Mouse (Mus musculus) cerebral cortex, adult 2 months (tissue): Measurements from ENCODE around the gene Cd160.

Experiments used
- WGBS: fragments of 180-500 bp; shearing (Covaris S2); methylation state at CpG from one replicate; pipeline ENCODE4 v1.1.7; 2018; 5-methylcytosine and 5-hydroxymethylcytosine counted together

Gene Cd160

DNA sequence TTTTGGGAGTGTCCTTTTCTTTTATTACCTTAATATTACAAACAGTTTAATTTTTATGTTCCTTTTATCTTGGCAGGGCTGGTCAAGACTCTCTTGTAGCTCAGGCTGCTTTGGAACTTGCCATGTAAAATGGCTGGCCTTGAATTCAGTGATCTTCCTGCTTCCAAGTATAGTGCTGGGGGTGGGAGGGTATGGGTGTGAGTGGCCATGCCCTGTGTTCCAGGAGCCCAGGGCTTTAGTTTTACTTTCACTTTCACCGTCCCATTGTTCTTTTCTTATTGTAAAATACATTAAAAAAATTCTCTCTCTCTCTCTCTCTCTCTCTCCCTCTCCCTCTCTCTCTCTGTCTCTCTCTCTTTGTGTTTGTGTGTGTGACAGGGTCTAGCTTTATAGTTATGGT is 64.6 kb downstream of the Cd160 start:
- WGBS, result 79% methylated on average over 1 of the region's 1 CpGs

DNA sequence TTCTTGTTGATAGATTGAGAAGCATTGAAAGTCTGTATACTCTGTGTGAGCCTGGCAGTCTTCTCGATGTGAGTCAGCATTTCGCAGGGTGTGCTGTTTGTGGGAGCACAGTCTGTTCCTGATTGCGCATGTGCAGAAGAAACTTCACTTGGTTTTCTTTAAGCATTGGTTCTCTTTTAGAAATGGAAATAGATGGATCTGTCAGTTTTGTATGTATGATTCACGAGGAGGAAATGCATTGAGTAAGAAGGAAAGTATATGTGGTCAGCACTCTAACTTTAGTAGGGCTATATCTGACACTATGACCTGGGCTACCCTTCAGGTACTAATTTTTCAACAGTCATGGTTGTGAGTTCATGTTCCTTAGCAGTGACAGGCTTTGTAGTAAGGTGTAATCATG is 69.5 kb downstream of the Cd160 start:
- WGBS, result 45% methylated on average over 4 of the region's 4 CpGs

DNA sequence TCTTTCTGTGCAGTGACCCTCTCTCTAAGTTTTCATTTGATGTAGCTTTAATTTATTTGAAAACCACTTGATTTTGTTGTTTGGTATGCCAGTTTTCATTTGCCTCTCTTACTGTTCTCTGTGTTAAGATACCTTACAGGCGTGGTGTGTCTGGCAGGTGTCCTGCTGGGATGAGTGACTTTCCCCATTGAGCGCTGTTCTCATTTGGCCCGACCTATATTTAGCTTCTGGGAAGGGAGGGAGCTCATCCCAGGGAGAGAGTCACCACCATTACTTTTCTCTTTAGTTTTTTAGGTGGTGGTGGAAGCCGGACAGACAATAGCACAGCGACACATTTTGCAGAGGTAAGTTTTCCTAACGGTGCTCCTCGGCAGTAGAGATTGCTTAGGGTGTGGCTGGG is 71.5 kb downstream of the Cd160 start:
- whole genome bisulfite sequencing, result 58% methylated on average over 7 of the region's 7 CpGs

DNA sequence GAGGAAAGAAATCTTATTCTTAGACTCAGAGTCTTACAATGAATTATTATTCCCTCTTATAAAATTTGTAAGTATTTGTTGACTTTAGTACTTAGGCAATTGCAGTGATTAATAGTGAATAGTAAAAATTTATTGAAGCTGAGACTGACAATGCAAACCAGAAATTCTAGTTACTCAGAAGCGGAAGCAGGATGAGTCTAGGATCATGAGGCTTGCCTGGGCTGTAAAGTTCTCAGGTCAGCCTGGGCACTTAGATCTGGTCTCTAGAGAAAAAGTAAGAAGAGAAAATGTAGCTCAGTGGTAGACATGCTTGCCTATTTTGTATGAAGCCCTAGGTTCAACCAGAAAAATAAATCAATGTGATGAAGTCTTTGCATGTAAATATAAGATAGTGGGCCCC is 73.2 kb downstream of the Cd160 start:
- WGBS, result 96% methylated on average over 1 of the region's 1 CpGs
